In the genomic region with DNA sequence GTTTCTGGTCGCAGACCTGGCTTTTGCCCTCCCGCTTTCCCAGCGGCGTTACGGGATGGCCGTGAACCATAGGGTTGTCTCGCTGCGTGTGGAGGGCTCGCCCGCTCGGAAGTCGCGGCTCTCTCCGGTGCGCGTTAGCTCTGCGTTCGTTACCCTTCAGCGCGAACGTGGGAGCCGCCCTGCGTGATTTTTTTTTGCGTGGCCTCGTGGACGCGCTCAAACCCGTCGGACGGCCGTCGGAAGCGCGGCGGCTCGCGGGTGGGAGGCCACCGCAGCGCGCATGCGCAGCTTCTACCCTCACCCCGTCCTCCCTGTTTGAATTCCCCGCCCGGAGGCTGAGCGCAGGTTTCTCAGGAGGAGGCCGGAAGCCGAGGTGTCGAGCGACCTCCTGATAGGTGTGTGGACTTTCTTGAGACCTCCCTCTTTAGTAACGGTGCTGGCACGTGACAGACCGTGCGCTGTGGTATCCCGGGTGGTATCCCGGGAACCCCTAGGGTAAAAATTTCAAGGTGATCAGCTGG, we compare ENCODE assay signal across 8 mouse cellular contexts. TPM values are rescaled to one million over a fixed set of nuclear protein-coding genes. Genes with fewer than 3 reads are reported as not detected.
DNase-seq lines count a peak whose midpoint lies in the region; ATAC-seq and TF ChIP-seq lines count a peak whose summit lies in the region.

A gene (plus strand): TSS at position 314 of the 521 bp plus-strand sequence.

- no peaks in the 10 kb centered on the region for H3K27me3 ChIP-seq in megakaryocyte, embryonic 14.5 days (replicated peaks)

- H3K4me1 ChIP-seq in cortical plate, adult 2 months (ENCODE audit: control insufficient read depth, insufficient read depth, low read length), result no peaks in the 10 kb centered on the region
- peaks cover 22% of the 10 kb centered on the region for H3K4me1 ChIP-seq in megakaryocyte, embryonic 14.5 days

- TF ChIP-seq CTCF in cortical plate, adult 2 months (IDR thresholded peaks at IDR 0.05; ENCODE audit: extremely low read depth, insufficient read depth, low read length), result no peak

- peak; percentile 90 for ATAC-seq in activated CD4-positive, CD25-positive, alpha-beta regulatory T cell, adult 4 months

- no peaks in the 10 kb centered on the region for H3K36me3 ChIP-seq in megakaryocyte, embryonic 14.5 days (replicated peaks; ENCODE audit: low read length)

- TF ChIP-seq POLR2A in cortical plate, adult 2 months (IDR thresholded peaks at IDR 0.05; ENCODE audit: extremely low read depth, insufficient read depth, low read length), result no peak

- H3K27ac ChIP-seq in cortical plate, adult 2 months (ENCODE audit: insufficient read depth, low read length), result no peak within 1 kb of the TSS

- H3K4me3 ChIP-seq in cortical plate, adult 2 months (ENCODE audit: insufficient read depth, low read length), result peak within 1 kb of the TSS; percentile 69
- H3K4me3 ChIP-seq in megakaryocyte, embryonic 14.5 days (replicated peaks), result peak within 1 kb of the TSS; percentile 98

- H3K9me3 ChIP-seq in megakaryocyte, embryonic 14.5 days, result no peaks in the 10 kb centered on the region

- DNase-seq in gastrocnemius, adult 8-10 months (ENCODE audit: low spot score in 2 of 2), result peak; percentile 77 to 87
- peak; percentile 83 for DNase-seq in hindlimb bud, embryonic 11.5 days (ENCODE audit: extremely low spot score, low read depth, low spot score)
- peak; percentile 59 to 95 for DNase-seq in left cerebral cortex, adult 8-10 months (ENCODE audit: low spot score in 2 of 2)
- peak; percentile 94 to 95 for DNase-seq in right cerebral cortex, postnatal 10 days (ENCODE audit: low spot score in 2 of 2)
- DNase-seq in urinary bladder, postnatal 4 days (ENCODE audit: low spot score in 2 of 2), result peak; percentile 80 to 84

RNA-seq across cellular contexts. Expression of the gene that starts here (rescaled TPM):
- polyA plus RNA-seq in activated CD4-positive, CD25-positive, alpha-beta regulatory T cell, adult 4 months (2017; shearing (Covaris generic)), result under 1 TPM in 1 of 2 experiments, not detected in 1; 0.26 TPM
- polyA plus RNA-seq in cortical plate, adult 2 months (2012; rRNA removed), result 1.0 and 1.3 TPM in 2 replicates
- total RNA-seq in gastrocnemius, adult 8-10 months (2022), result 10 to 100 TPM; 21.3 to 31.5 (median 25.8) TPM
- 1 to 10 TPM; 3.2 to 4.6 (median 4.0) TPM for total RNA-seq in left cerebral cortex, adult 8-10 months (2022)
- not detected in 2 replicates for polyA plus RNA-seq in megakaryocyte, embryonic 14.5 days (2012; ENCODE audit: insufficient read depth, low replicate concordance)

Comparison
In these comparisons a context has a peak if more than half of its experiments do, and no peak if none do; other contexts are left out.
1. Peak in ATAC-seq in activated CD4-positive, CD25-positive, alpha-beta regulatory T cell, adult 4 months; RNA of the gene not detected or under 1 TPM.